Mouse (Mus musculus): ENCODE results near the gene Olfr955. TPM values are rescaled to one million over a fixed set of nuclear protein-coding genes. Genes with fewer than 3 reads are reported as not detected.

Olfr955 gene
- not detected in 2 replicates for polyA plus RNA-seq (2012; rRNA removed)

GRCm38 (mm10) chr9:39471844-39472243 lies at the start of gene Olfr955:
Olfr955 (minus strand) TSS chr9:39471944.

GRCm38 (mm10) chr9:39515531-39515930 lies 43.8 kb upstream of the Olfr955 start, which contains the start of gene Olfr957:
Olfr957 (minus strand) TSS chr9:39515809.

GRCm38 (mm10) chr9:39493895-39494294 lies 22.2 kb upstream of the Olfr955 start, which contains the start of gene Olfr44:
Olfr44 (minus strand) TSS chr9:39493995.

GRCm38 (mm10) chr9:39456401-39456800 lies 15.3 kb downstream of the Olfr955 start, which contains the start of gene Olfr954:
Olfr954 (plus strand) TSS chr9:39456701.

GRCm38 (mm10) chr9:39427048-39427447 lies 44.7 kb downstream of the Olfr955 start, which contains the start of gene Olfr952:
Olfr952 (minus strand) TSS chr9:39427148.

Other genes starting within 250 kb of the Olfr955 start
- gene Olfr1537, start 221.9 kb downstream of the Olfr955 start, polyA plus RNA-seq (2012; rRNA removed) = not detected in 2 replicates
- not detected in 2 replicates for gene Olfr945, start 195.1 kb downstream of the Olfr955 start, polyA plus RNA-seq (2012; rRNA removed)
- not detected in 2 replicates for gene Olfr948, start 145.9 kb downstream of the Olfr955 start, polyA plus RNA-seq (2012; rRNA removed)
- not detected in 2 replicates for gene Olfr951, start 84.5 kb downstream of the Olfr955 start, polyA plus RNA-seq (2012; rRNA removed)
- not detected in 2 replicates for gene Olfr952, start 44.8 kb downstream of the Olfr955 start, polyA plus RNA-seq (2012; rRNA removed)
- not detected in 2 replicates for gene Olfr954, start 15.2 kb downstream of the Olfr955 start, polyA plus RNA-seq (2012; rRNA removed)
- not detected in 2 replicates for gene Olfr44, start 22.1 kb upstream of the Olfr955 start, polyA plus RNA-seq (2012; rRNA removed)
- gene Olfr957, start 43.9 kb upstream of the Olfr955 start, polyA plus RNA-seq (2012; rRNA removed) = not detected in 2 replicates
- not detected in 2 replicates for gene Olfr958, start 82.1 kb upstream of the Olfr955 start, polyA plus RNA-seq (2012; rRNA removed)
- gene Olfr959, start 103.6 kb upstream of the Olfr955 start, polyA plus RNA-seq (2012; rRNA removed) = not detected in 2 replicates
- gene AW551984, start 132.5 kb upstream of the Olfr955 start, polyA plus RNA-seq (2012; rRNA removed) = 3.6 and 6.4 TPM in 2 replicates
- gene Olfr148, start 138.7 kb upstream of the Olfr955 start, polyA plus RNA-seq (2012; rRNA removed) = not detected in 2 replicates
- gene Olfr960, start 149.4 kb upstream of the Olfr955 start, polyA plus RNA-seq (2012; rRNA removed) = not detected in 2 replicates
- gene Olfr961, start 173.1 kb upstream of the Olfr955 start, polyA plus RNA-seq (2012; rRNA removed) = not detected in 2 replicates
- not detected in 2 replicates for gene Olfr963, start 195.3 kb upstream of the Olfr955 start, polyA plus RNA-seq (2012; rRNA removed)
- not detected in 2 replicates for gene Olfr149, start 235.2 kb upstream of the Olfr955 start, polyA plus RNA-seq (2012; rRNA removed)
- gene Olfr965, start 239.4 kb upstream of the Olfr955 start, polyA plus RNA-seq (2012; rRNA removed) = not detected in 2 replicates